Mouse (Mus musculus): Measurements from ENCODE around the gene Olfr263.

- TF ChIP-seq POLR2A (IDR thresholded peaks at IDR 0.05; ENCODE audit: low read depth, low read length) (no peak), CTCF (IDR thresholded peaks at IDR 0.05; ENCODE audit: extremely low read depth, insufficient read length, insufficient replicate concordance, low read depth, low read length) (no peak)
These were observed 39.8 kb downstream of the Olfr263 start for GRCm38 (mm10) chr13:21169121-21169656.

Measured in small intestine, adult 2 months (tissue).